Mouse (Mus musculus): ENCODE measurements at regions not wholly inside any gene's neighbourhood (a gene's known extent, or its start where the extent isn't known, plus 50 kb on each side); places are given as distances from the start of the nearest gene placed in this dataset.

GRCm38 (mm10) chr2:178686167-178686601, 255.9 kb downstream of the Cdh26 start:
- Histone ChIP-seq H3K9ac (replicated peaks; ENCODE audit: low read depth, low read length) (no peak overlapping the region), H3K4me2 (ENCODE audit: low read length) (no peak overlapping the region), H3K4me1 (replicated peaks; ENCODE audit: control insufficient read depth, insufficient read depth, low read length) (peaks cover 9% of the 10 kb centered on the region), H3K9me3 (ENCODE audit: control insufficient read depth, low read length) (no peaks in the 10 kb centered on the region), H3K36me3 (ENCODE audit: control insufficient read depth, insufficient read depth) (no peaks in the 10 kb centered on the region), H3K27ac (ENCODE audit: low read length) (peak overlapping the region; percentile 60), H3K4me3 (replicated peaks; ENCODE audit: low read length) (no peak overlapping the region), H3K27me3 (replicated peaks; ENCODE audit: control insufficient read depth, insufficient read depth, low read length) (no peaks in the 10 kb centered on the region)
- WGBS: 14% methylated on average over 7 of the region's 7 CpGs
- peak; percentile 80 for ATAC-seq

DNA sequence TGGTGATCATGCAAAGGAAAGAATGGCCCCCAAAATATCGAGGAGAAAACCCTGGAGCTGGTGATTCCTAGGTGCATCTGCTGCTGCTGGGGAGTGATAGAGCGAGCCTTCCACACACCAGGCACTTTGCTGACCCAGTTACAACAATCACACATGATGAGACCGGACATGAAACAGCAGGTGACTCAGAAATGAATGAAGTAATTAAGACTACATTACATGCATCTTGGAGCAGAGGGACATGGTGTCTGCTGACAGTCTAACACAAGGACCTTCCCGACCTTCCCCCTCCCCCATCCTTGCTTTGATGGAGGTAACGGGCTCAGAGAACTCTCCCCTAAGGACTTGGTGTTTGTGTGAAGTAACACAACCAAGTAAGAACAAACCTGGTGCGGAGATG, 258.3 kb downstream of the Cdh26 start:
- H3K36me3 ChIP-seq (ENCODE audit: control insufficient read depth, insufficient read depth): no peaks in the 10 kb centered on the region
- no peak overlapping the region for H3K4me2 ChIP-seq (ENCODE audit: low read length)
- H3K4me1 ChIP-seq (replicated peaks; ENCODE audit: control insufficient read depth, insufficient read depth, low read length): peaks cover 11% of the 10 kb centered on the region
- H3K27me3 ChIP-seq (replicated peaks; ENCODE audit: control insufficient read depth, insufficient read depth, low read length): no peaks in the 10 kb centered on the region
- H3K9ac ChIP-seq (replicated peaks; ENCODE audit: low read depth, low read length): no peak overlapping the region
- no peak overlapping the region for H3K27ac ChIP-seq (ENCODE audit: low read length)
- no peak overlapping the region for H3K4me3 ChIP-seq (replicated peaks; ENCODE audit: low read length)
- 82% methylated on average over 6 of the region's 6 CpGs for WGBS
- H3K9me3 ChIP-seq (ENCODE audit: control insufficient read depth, low read length): no peaks in the 10 kb centered on the region
- ATAC-seq: no peak

DNA sequence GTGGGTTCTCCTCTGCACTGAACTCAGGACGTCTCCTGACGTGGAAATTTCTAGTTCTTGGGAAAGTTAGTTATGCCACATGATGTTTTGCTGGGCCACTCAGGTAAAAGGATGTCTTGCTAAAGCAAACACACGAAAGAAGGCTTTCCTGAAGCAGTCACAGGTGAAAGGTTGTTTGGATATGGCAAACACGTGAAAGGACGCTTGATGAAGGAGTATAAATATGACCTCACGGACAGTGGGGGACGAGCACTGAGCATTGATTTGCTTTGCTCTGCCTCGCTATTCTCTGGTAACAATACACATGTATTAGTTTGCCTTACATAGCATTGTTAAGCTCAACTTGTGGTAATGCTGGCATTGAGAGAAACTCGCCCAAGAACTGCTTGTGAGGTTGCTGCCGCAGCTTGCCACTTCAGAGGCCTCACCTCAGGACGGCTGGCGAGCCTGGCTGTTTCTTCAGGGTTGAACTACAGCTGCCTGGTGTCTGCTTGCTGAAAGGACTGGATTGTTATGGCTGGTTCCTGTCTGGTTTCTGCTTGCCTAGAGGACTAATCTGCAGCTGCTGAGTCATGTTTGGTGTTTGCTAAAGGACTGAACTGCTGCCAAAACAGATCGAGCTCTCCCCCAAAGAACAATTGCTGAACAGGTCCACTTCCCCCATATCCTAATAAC, 261.0 kb downstream of the Cdh26 start:
- no peak overlapping the region for H3K4me3 ChIP-seq (replicated peaks; ENCODE audit: low read length)
- H3K9ac ChIP-seq (replicated peaks; ENCODE audit: low read depth, low read length): no peak overlapping the region
- no peaks in the 10 kb centered on the region for H3K36me3 ChIP-seq (ENCODE audit: control insufficient read depth, insufficient read depth)
- H3K9me3 ChIP-seq (ENCODE audit: control insufficient read depth, low read length): no peaks in the 10 kb centered on the region
- 54% methylated on average over 13 of the region's 13 CpGs for WGBS
- no peak overlapping the region for H3K4me2 ChIP-seq (ENCODE audit: low read length)
- no peaks in the 10 kb centered on the region for H3K27me3 ChIP-seq (replicated peaks; ENCODE audit: control insufficient read depth, insufficient read depth, low read length)
- peaks cover 6% of the 10 kb centered on the region for H3K4me1 ChIP-seq (replicated peaks; ENCODE audit: control insufficient read depth, insufficient read depth, low read length)
- no peak for ATAC-seq
- H3K27ac ChIP-seq (ENCODE audit: low read length): no peak overlapping the region

DNA sequence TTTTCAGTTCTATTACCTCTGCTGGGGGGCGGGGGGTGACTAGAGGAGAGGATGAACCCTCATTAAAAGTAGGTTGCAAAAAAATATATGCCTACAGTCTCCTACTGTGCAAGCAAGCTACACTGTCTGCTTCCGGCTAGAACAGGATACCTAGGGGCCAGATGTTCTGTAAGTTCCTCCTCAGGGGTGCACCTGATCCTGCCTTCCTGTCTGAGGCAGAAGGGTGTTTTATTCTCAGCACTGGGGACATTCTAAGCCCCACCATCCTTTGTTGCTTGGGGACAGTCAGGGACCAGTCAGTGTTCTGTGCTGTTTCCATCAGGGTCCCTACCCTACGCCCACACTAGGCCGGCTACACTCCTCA, 261.5 kb downstream of the Cdh26 start:
- no peaks in the 10 kb centered on the region for H3K27me3 ChIP-seq (replicated peaks; ENCODE audit: control insufficient read depth, insufficient read depth, low read length)
- no peak overlapping the region for H3K4me2 ChIP-seq (ENCODE audit: low read length)
- H3K9ac ChIP-seq (replicated peaks; ENCODE audit: low read depth, low read length): no peak overlapping the region
- H3K4me3 ChIP-seq (replicated peaks; ENCODE audit: low read length): no peak overlapping the region
- H3K36me3 ChIP-seq (ENCODE audit: control insufficient read depth, insufficient read depth): no peaks in the 10 kb centered on the region
- no peak for ATAC-seq
- H3K9me3 ChIP-seq (ENCODE audit: control insufficient read depth, low read length): no peaks in the 10 kb centered on the region
- 80% methylated on average over 4 of the region's 4 CpGs for WGBS
- H3K27ac ChIP-seq (ENCODE audit: low read length): no peak overlapping the region
- H3K4me1 ChIP-seq (replicated peaks; ENCODE audit: control insufficient read depth, insufficient read depth, low read length): 0 out of 2 replicates have a peak, but pooled peaks cover 3% of the 10 kb centered on the region

DNA sequence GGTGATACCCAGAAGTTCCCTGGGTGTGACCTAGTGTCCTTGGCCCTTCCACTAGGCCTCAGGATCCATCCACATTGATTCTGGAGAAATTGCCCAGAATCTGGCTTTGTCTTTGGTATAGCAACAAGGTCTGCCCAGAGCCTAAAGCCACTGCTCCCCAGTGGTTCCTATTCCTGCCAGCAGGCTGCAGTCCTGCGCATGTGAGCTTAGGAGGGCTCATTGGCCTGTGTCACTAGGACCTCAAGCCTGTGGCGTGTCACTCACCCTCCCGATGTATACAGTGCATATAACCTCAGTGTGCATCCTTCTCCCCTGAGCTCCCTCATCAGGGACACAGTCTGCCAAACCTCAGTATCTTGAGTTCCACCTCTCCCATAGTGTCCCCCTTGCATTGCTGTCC, 261.9 kb downstream of the Cdh26 start:
- Histone ChIP-seq H3K4me3 (replicated peaks; ENCODE audit: low read length) (no peak overlapping the region), H3K27me3 (replicated peaks; ENCODE audit: control insufficient read depth, insufficient read depth, low read length) (no peaks in the 10 kb centered on the region), H3K27ac (ENCODE audit: low read length) (no peak overlapping the region), H3K9me3 (ENCODE audit: control insufficient read depth, low read length) (no peaks in the 10 kb centered on the region), H3K36me3 (ENCODE audit: control insufficient read depth, insufficient read depth) (no peaks in the 10 kb centered on the region), H3K4me1 (replicated peaks; ENCODE audit: control insufficient read depth, insufficient read depth, low read length) (0 out of 2 replicates have a peak, but pooled peaks cover 2% of the 10 kb centered on the region), H3K9ac (replicated peaks; ENCODE audit: low read depth, low read length) (no peak overlapping the region), H3K4me2 (ENCODE audit: low read length) (no peak overlapping the region)
- ATAC-seq: no peak
- 79% methylated on average over 3 of the region's 3 CpGs for WGBS

DNA sequence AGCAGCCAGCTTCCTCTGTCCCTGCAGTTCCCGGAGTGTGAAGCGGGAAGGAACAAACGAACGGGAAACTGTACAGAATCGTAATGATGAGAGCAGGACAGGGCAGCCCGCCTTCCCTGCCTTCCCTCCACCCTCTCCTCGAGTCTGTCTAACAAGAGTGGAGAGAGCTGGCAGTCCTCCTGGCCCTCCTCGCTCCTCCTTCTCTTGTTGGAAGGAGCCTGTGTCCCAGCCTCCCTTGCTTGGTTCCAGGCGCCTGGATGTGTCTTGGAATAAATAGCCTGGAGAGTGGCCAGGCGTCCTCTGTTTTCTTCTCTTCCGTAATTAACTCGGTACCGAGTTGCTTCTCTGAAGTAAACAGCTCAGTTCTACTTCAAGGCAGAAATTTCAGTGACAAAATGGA, 268.3 kb downstream of the Cdh26 start:
- H3K27ac ChIP-seq (ENCODE audit: low read length): peak overlapping the region; percentile 6
- 22% methylated on average over 13 of the region's 13 CpGs for WGBS
- H3K4me2 ChIP-seq (ENCODE audit: low read length): peak overlapping the region; percentile 1
- H3K36me3 ChIP-seq (ENCODE audit: control insufficient read depth, insufficient read depth): no peaks in the 10 kb centered on the region
- ATAC-seq: peak; percentile 97
- H3K9me3 ChIP-seq (ENCODE audit: control insufficient read depth, low read length): no peaks in the 10 kb centered on the region
- H3K4me1 ChIP-seq (replicated peaks; ENCODE audit: control insufficient read depth, insufficient read depth, low read length): peaks cover 13% of the 10 kb centered on the region
- no peak overlapping the region for H3K9ac ChIP-seq (replicated peaks; ENCODE audit: low read depth, low read length)
- H3K4me3 ChIP-seq (replicated peaks; ENCODE audit: low read length): no peak overlapping the region
- no peaks in the 10 kb centered on the region for H3K27me3 ChIP-seq (replicated peaks; ENCODE audit: control insufficient read depth, insufficient read depth, low read length)

DNA sequence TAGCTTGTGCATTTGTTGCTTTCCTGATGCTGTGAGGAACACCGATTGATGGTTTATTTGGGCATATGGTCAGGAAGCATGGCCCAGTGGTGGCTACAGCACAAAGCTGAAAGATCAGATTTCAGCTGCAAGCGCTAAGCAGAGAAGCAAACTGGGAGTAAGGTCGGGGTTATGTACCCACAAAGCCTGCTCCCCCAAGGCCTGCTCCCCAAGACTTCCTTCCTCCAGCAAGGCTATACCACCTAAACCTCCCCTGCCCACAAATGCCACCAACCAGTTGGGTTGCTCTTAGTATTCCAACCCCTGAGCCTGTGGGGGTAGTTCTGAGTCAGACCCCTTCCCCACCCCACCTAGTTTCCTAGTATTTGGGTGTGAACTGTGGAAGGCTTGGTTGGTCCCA, 270.5 kb downstream of the Cdh26 start:
- no peak overlapping the region for H3K4me3 ChIP-seq (replicated peaks; ENCODE audit: low read length)
- no peak overlapping the region for H3K27ac ChIP-seq (ENCODE audit: low read length)
- H3K4me2 ChIP-seq (ENCODE audit: low read length): no peak overlapping the region
- H3K36me3 ChIP-seq (ENCODE audit: control insufficient read depth, insufficient read depth): no peaks in the 10 kb centered on the region
- no peaks in the 10 kb centered on the region for H3K27me3 ChIP-seq (replicated peaks; ENCODE audit: control insufficient read depth, insufficient read depth, low read length)
- no peak for ATAC-seq
- 93% methylated on average over 3 of the region's 3 CpGs for WGBS
- H3K9ac ChIP-seq (replicated peaks; ENCODE audit: low read depth, low read length): no peak overlapping the region
- no peaks in the 10 kb centered on the region for H3K9me3 ChIP-seq (ENCODE audit: control insufficient read depth, low read length)
- H3K4me1 ChIP-seq (replicated peaks; ENCODE audit: control insufficient read depth, insufficient read depth, low read length): peaks cover 13% of the 10 kb centered on the region

DNA sequence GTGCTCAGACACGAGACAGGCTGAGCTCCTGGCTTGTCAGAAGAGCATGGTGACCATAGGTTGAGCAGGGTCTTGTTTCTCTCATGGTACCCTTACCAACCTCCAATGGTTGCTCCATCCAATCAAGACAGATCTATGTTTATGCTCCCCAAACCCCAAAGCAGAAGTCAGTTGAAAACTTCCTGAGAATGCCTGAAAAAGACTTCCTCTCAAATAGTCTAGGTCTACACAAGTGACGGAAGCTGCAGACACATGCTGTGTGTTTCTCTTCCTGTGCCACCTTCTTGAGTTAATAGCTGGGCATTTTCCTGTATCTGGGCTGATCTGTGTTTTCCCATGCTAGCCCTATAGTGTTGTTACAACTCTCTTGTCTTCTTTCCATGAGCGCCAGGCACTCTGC, 274.2 kb downstream of the Cdh26 start:
- Histone ChIP-seq H3K9ac (replicated peaks; ENCODE audit: low read depth, low read length) (no peak overlapping the region), H3K27me3 (replicated peaks; ENCODE audit: control insufficient read depth, insufficient read depth, low read length) (no peaks in the 10 kb centered on the region), H3K4me2 (ENCODE audit: low read length) (no peak overlapping the region), H3K9me3 (ENCODE audit: control insufficient read depth, low read length) (no peaks in the 10 kb centered on the region), H3K4me3 (replicated peaks; ENCODE audit: low read length) (no peak overlapping the region), H3K36me3 (ENCODE audit: control insufficient read depth, insufficient read depth) (no peaks in the 10 kb centered on the region), H3K4me1 (replicated peaks; ENCODE audit: control insufficient read depth, insufficient read depth, low read length) (no peaks in the 10 kb centered on the region), H3K27ac (ENCODE audit: low read length) (no peak overlapping the region)
- WGBS: 79% methylated on average over 3 of the region's 3 CpGs
- no peak for ATAC-seq

- ATAC-seq: peak; percentile 28; the same call in 1 of the 2 replicates
- H3K4me3 ChIP-seq (replicated peaks; ENCODE audit: low read length): no peak overlapping the region
- no peaks in the 10 kb centered on the region for H3K27me3 ChIP-seq (replicated peaks; ENCODE audit: control insufficient read depth, insufficient read depth, low read length)
- no peaks in the 10 kb centered on the region for H3K36me3 ChIP-seq (ENCODE audit: control insufficient read depth, insufficient read depth)
- WGBS: 58% methylated on average over 2 of the region's 2 CpGs
- H3K27ac ChIP-seq (ENCODE audit: low read length): no peak overlapping the region
- H3K4me2 ChIP-seq (ENCODE audit: low read length): no peak overlapping the region
- H3K4me1 ChIP-seq (replicated peaks; ENCODE audit: control insufficient read depth, insufficient read depth, low read length): no peaks in the 10 kb centered on the region
- no peaks in the 10 kb centered on the region for H3K9me3 ChIP-seq (ENCODE audit: control insufficient read depth, low read length)
- no peak overlapping the region for H3K9ac ChIP-seq (replicated peaks; ENCODE audit: low read depth, low read length)
These were observed 278.3 kb downstream of the Cdh26 start for GRCm38 (mm10) chr2:178708649-178709048.

Data from forebrain, embryonic 16.5 days (tissue).